Mouse (Mus musculus) hindbrain, postnatal 0 days (tissue): ENCODE data around the gene Adamts14. TPM values are rescaled to one million over a fixed set of nuclear protein-coding genes. Genes with fewer than 3 reads are reported as not detected.
A peak's percentile ranks its signal among the peaks of the same experiment; 100 is the strongest.

ENCODE experiments used
- ATAC-seq: fragments of 200-750 bp; cut with Nextera tagmentation; 2 replicates; pipeline ENCODE4 v1.8.0; 2017; ENCODE audit warnings: mild to moderate bottlenecking, moderate TSS enrichment, moderate library complexity
- DNase-seq: peaks from one replicate; pipeline ENCODE4 v3.0.0-alpha.2; 2015; ENCODE audit warnings: low spot score
- H3K27ac ChIP-seq: fragments of 300-500 bp; sonication (generic); 2 replicates; pipeline ENCODE4 v1.5.1; 2014; ENCODE audit warnings: mild to moderate bottlenecking
- H3K27me3 ChIP-seq: fragments of 300-500 bp; sonication (generic); 2 replicates; pipeline ENCODE4 v1.6.1; 2014; ENCODE audit warnings: low read length, mixed read lengths; ENCODE audit not compliant: insufficient read depth
- H3K36me3 ChIP-seq: fragments of 300-500 bp; sonication (generic); 2 replicates; pipeline ENCODE4 v1.6.1; 2014; ENCODE audit warnings: low read length, mixed read lengths; ENCODE audit not compliant: insufficient read depth
- H3K4me1 ChIP-seq: fragments of 300-500 bp; sonication (generic); 2 replicates; pipeline ENCODE4 v1.6.1; 2014; ENCODE audit warnings: antibody characterized with exemption, low read length, mixed read lengths; ENCODE audit not compliant: insufficient read depth
- H3K4me2 ChIP-seq: fragments of 300-500 bp; sonication (generic); 2 replicates; pipeline ENCODE4 v1.6.1; 2014; ENCODE audit warnings: low read depth, mild to moderate bottlenecking, low read length, moderate library complexity, mixed read lengths
- H3K4me3 ChIP-seq: fragments of 300-500 bp; sonication (generic); 2 replicates; pipeline ENCODE4 v1.5.1; 2014; ENCODE audit warnings: low read length
- H3K9ac ChIP-seq: fragments of 300-500 bp; sonication (generic); replicated peaks from 2 replicates; pipeline ENCODE4 v1.6.1; 2014; ENCODE audit warnings: mild to moderate bottlenecking, low read length, moderate library complexity, mixed read lengths
- H3K9me3 ChIP-seq: fragments of 300-500 bp; sonication (generic); 2 replicates; pipeline ENCODE4 v1.6.1; 2016; ENCODE audit warnings: low read length, mixed read lengths
- CTCF ChIP-seq: IDR thresholded peaks from 2 replicates; pipeline ENCODE4 v1.5.1; 2016; ENCODE audit warnings: antibody characterized with exemption, control low read depth, low read depth
- WGBS: fragments of 180-500 bp; shearing (Covaris S2); extraction: QIAGEN DNeasy Blood & Tissue Kit; methylation state at CpG from one replicate; pipeline ENCODE4 v1.1.7; 2014; 5-methylcytosine and 5-hydroxymethylcytosine counted together
- polyA plus RNA-seq: library from polyadenylated mRNA; unstranded; fragments of >200 nt; fragmentation: Nextera tagmentation; extraction: Ambion mirVana; gene quantifications from 2 replicates; pipeline ENCODE4 v1.2.1, GENCODE M21; 2015
- total RNA-seq: library from RNA; depleted of rRNA; stranded (reverse); fragments of >200 nt; gene quantifications from 2 replicates; pipeline ENCODE4 v1.2.3, GENCODE M21; 2014

Gene Adamts14
- total and polyA plus RNA-seq, 2 experiments from 2014 or later, result 0.36 to 1.8 TPM

- H3K4me3 ChIP-seq, result no peak overlapping the region
- no peak for TF ChIP-seq CTCF
- H3K9ac ChIP-seq, result no peak overlapping the region
- H3K36me3 ChIP-seq, result no peaks in the 10 kb centered on the region
- no peak overlapping the region for H3K4me2 ChIP-seq
- H3K9me3 ChIP-seq, result no peaks in the 10 kb centered on the region
- no peaks in the 10 kb centered on the region for H3K27me3 ChIP-seq
- no peak for DNase-seq
- no peak overlapping the region for H3K27ac ChIP-seq
- no peak for ATAC-seq
- H3K4me1 ChIP-seq, result no peaks in the 10 kb centered on the region
- WGBS, result 82% methylated on average over 2 of the region's 2 CpGs
Observed at GRCm38 (mm10) chr10:61290016-61290415, 16.8 kb upstream of the Adamts14 start.

- Histone ChIP-seq H3K27ac (no peak overlapping the region), H3K9me3 (no peaks in the 10 kb centered on the region), H3K27me3 (no peaks in the 10 kb centered on the region), H3K36me3 (no peaks in the 10 kb centered on the region), H3K9ac (no peak overlapping the region), H3K4me1 (no peaks in the 10 kb centered on the region), H3K4me3 (no peak overlapping the region), H3K4me2 (no peak overlapping the region)
- ATAC-seq (0 out of 2 replicates have a peak, but pooled peaks have one; percentile 7), DNase-seq (no peak)
- TF ChIP-seq CTCF, result no peak
- WGBS, result 62% methylated on average over 7 of the region's 7 CpGs
Observed at GRCm38 (mm10) chr10:61286246-61286645, 13.0 kb upstream of the Adamts14 start.

- no peaks in the 10 kb centered on the region for H3K36me3 ChIP-seq
- H3K4me1 ChIP-seq, result no peaks in the 10 kb centered on the region
- no peak overlapping the region for H3K9ac ChIP-seq
- DNase-seq (peak; percentile 79), ATAC-seq (peak; percentile 76; the same call in 1 of the 2 replicates)
- no peak overlapping the region for H3K4me2 ChIP-seq
- peak overlapping the region; percentile 6; the same call in 1 of the 2 replicates for H3K27ac ChIP-seq
- TF ChIP-seq CTCF, result no peak
- WGBS, result 46% methylated on average over 11 of the region's 11 CpGs
- H3K4me3 ChIP-seq, result no peak overlapping the region
- H3K9me3 ChIP-seq, result no peaks in the 10 kb centered on the region
- no peaks in the 10 kb centered on the region for H3K27me3 ChIP-seq
Observed at GRCm38 (mm10) chr10:61285271-61285670, 12.0 kb upstream of the Adamts14 start.

GRCm38 (mm10) chr10:61284309-61284708 lies 11.1 kb upstream of the Adamts14 start:
- 73% methylated on average over 4 of the region's 4 CpGs for WGBS
- Histone ChIP-seq H3K36me3 (no peaks in the 10 kb centered on the region), H3K9ac (no peak overlapping the region), H3K4me2 (no peak overlapping the region), H3K9me3 (no peaks in the 10 kb centered on the region), H3K27ac (no peak overlapping the region), H3K4me3 (no peak overlapping the region), H3K27me3 (no peaks in the 10 kb centered on the region), H3K4me1 (no peaks in the 10 kb centered on the region)
- DNase-seq (no peak), ATAC-seq (no peak)
- no peak for TF ChIP-seq CTCF

DNA sequence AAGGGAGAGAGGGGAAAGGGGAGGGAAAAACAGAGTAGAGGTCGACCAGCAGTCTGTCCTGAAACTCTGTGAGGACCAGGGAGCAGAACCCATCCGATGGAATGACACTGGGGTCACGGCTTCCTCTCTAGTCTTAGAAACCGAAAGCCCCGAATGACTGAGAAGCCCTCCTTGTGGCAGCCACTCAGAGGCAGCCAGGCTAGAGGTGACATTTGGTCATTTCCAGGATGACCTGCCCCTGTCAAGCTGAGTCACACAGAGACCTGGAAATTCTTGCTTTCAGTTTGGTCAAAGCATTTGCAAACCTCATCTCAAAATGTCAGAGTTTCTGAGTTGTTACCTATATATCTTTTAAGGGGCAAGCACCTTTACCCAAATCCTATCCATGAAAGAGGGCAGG lies 7.9 kb upstream of the Adamts14 start:
- Histone ChIP-seq H3K27ac (no peak overlapping the region), H3K4me2 (no peak overlapping the region), H3K4me3 (no peak overlapping the region), H3K27me3 (no peaks in the 10 kb centered on the region), H3K9ac (no peak overlapping the region), H3K4me1 (peaks cover 3% of the 10 kb centered on the region; the same call in 1 of the 2 replicates), H3K9me3 (no peaks in the 10 kb centered on the region), H3K36me3 (no peaks in the 10 kb centered on the region)
- DNase-seq (no peak), ATAC-seq (no peak)
- no peak for TF ChIP-seq CTCF
- WGBS, result 78% methylated on average over 5 of the region's 5 CpGs

DNA sequence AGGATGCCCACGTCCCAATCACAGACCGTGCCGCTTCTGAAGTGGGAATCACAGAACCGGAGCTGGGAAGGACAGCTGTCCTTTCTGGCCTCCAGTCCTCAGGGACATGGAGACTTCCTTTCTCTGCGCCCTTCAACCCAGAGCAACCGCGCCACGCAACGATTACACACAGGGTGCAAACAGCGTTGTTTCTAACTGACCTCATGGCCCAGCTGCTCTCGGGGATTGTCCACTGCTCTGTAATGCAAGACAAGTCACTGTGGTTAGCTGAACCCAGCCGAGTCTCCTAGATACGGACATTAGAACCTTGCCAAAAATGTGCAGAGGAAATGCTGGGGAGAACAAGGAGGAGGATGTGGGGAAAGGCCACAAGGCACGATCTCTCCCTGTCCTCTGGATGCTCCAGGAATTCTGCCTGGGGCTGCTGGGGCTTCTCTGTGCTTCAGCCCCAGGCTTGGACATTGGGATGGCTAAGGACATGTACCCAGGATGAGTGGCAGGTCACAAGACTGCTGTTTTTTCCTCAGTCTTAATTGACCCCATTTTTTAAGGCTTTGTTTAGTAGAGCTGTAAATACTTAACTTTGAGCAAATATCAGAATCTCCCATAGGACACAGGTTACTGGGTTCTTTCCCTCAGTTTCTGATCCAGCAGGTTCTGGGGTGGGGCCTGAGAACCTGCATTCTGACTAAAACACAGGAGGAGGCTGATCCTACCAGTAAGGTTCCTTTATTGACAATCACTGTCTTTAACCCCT lies 4.9 kb upstream of the Adamts14 start:
- 0 out of 2 replicates have a peak overlapping the region, but pooled peaks have one; percentile 11 for H3K4me2 ChIP-seq
- H3K4me3 ChIP-seq, result no peak overlapping the region
- ATAC-seq (peak; percentile 62), DNase-seq (peak; percentile 58)
- H3K4me1 ChIP-seq, result peaks cover 10% of the 10 kb centered on the region; the same call in 1 of the 2 replicates
- peak overlapping the region; percentile 16; the same call in 1 of the 2 replicates for H3K27ac ChIP-seq
- H3K27me3 ChIP-seq, result no peaks in the 10 kb centered on the region
- 36% methylated on average over 14 of the region's 14 CpGs for WGBS
- TF ChIP-seq CTCF, result no peak
- no peaks in the 10 kb centered on the region for H3K9me3 ChIP-seq
- no peaks in the 10 kb centered on the region for H3K36me3 ChIP-seq
- H3K9ac ChIP-seq, result no peak overlapping the region

- WGBS, result 94% methylated on average over 6 of the region's 6 CpGs
- H3K4me1 ChIP-seq, result peaks cover 10% of the 10 kb centered on the region; the same call in 1 of the 2 replicates
- TF ChIP-seq CTCF, result no peak
- no peaks in the 10 kb centered on the region for H3K27me3 ChIP-seq
- DNase-seq (no peak), ATAC-seq (no peak)
- H3K4me2 ChIP-seq, result no peak overlapping the region
- H3K4me3 ChIP-seq, result no peak overlapping the region
- H3K36me3 ChIP-seq, result no peaks in the 10 kb centered on the region
- no peaks in the 10 kb centered on the region for H3K9me3 ChIP-seq
- H3K27ac ChIP-seq, result no peak overlapping the region
- H3K9ac ChIP-seq, result no peak overlapping the region
Observed at GRCm38 (mm10) chr10:61277051-61277450, 3.8 kb upstream of the Adamts14 start.
